Mouse (Mus musculus): ENCODE data around the gene Hmox1. TPM values are rescaled to one million over a fixed set of nuclear protein-coding genes. Genes with fewer than 3 reads are reported as not detected.
A peak's percentile ranks its signal among the peaks of the same experiment; 100 is the strongest.

Gene Hmox1
- polyA plus RNA-seq, 1 experiment from 2014 or later = 89.4 TPM

GRCm38 (mm10) chr8:75071627-75072346, 21.6 kb upstream of the Hmox1 start:
- in situ Hi-C loops (cut with MboI; ENCODE audit: low pct_unique_long_range_greater_than_20kb) = loop anchor here (5.0 kb wide), 1 partner anchor 36 kb away; the partner anchor contains the start of gene Mcm5
- POLR2A ChIA-PET = interaction anchor here (0.7 to 1.4 kb wide), 4 partner anchors 12 to 64 kb away, joined by 3 to 6 read pairs (median 4); partner anchors contain the start of gene Mcm5
- TF ChIP-seq CTCF (IDR thresholded peaks at IDR 0.05) = peak; percentile 87
- no peak for DNase-seq (ENCODE audit: low read depth, low spot score)
- no peaks in the 10 kb centered on the region for H3K27me3 ChIP-seq
- CTCF ChIA-PET = interaction anchor here (0.6 to 3.4 kb wide), 24 partner anchors 8 to 204 kb away, joined by 3 to 39 read pairs (median 6); partner anchors contain the start of genes Hmgxb4, Mcm5, Rasd2 and Tom1
- peak; percentile 77 for ATAC-seq

GRCm38 (mm10) chr8:75074876-75075275, 18.5 kb upstream of the Hmox1 start:
- in situ Hi-C loops (cut with MboI; ENCODE audit: low pct_unique_long_range_greater_than_20kb) = loop anchor here (5.0 kb wide), 1 partner anchor 32 kb away; the partner anchor contains the start of gene Mcm5
- ChIA-PET CTCF (interaction anchor here (1.4 to 2.3 kb wide), 6 partner anchors 8 to 34 kb away, joined by 4 to 9 read pairs (median 6); partner anchors contain the start of gene Mcm5), POLR2A (no interaction called here)
- ATAC-seq = no peak
- H3K27me3 ChIP-seq = no peaks in the 10 kb centered on the region
- TF ChIP-seq CTCF (IDR thresholded peaks at IDR 0.05) = no peak
- no peak for DNase-seq (ENCODE audit: low read depth, low spot score)

- H3K27me3 ChIP-seq = no peaks in the 10 kb centered on the region
- in situ Hi-C loops (cut with MboI; ENCODE audit: low pct_unique_long_range_greater_than_20kb) = no loop called here
- ATAC-seq (no peak), DNase-seq (ENCODE audit: low read depth, low spot score) (no peak)
- ChIA-PET CTCF (no interaction called here), POLR2A (no interaction called here)
- no peak for TF ChIP-seq CTCF (IDR thresholded peaks at IDR 0.05)
Observed at GRCm38 (mm10) chr8:75078215-75078614, 15.2 kb upstream of the Hmox1 start.

- CTCF ChIA-PET = no interaction called here
- DNase-seq (ENCODE audit: low read depth, low spot score) = no peak
- in situ Hi-C loops (cut with MboI; ENCODE audit: low pct_unique_long_range_greater_than_20kb) = no loop called here
- POLR2A ChIA-PET = no interaction called here
- no peak for TF ChIP-seq CTCF (IDR thresholded peaks at IDR 0.05)
- H3K27me3 ChIP-seq = no peaks in the 10 kb centered on the region
- ATAC-seq = no peak
Observed at GRCm38 (mm10) chr8:75078851-75079250, 14.6 kb upstream of the Hmox1 start.

GRCm38 (mm10) chr8:75081364-75082040, 11.9 kb upstream of the Hmox1 start:
- H3K27me3 ChIP-seq = no peaks in the 10 kb centered on the region
- in situ Hi-C loops (cut with MboI; ENCODE audit: low pct_unique_long_range_greater_than_20kb) = no loop called here
- TF ChIP-seq CTCF (IDR thresholded peaks at IDR 0.05) = no peak
- POLR2A ChIA-PET = interaction anchor here (0.7 kb wide), 1 partner anchor 60 kb away, joined by 3 read pairs; no protein-coding TSS in a partner anchor
- ATAC-seq = no peak
- no peak for DNase-seq (ENCODE audit: low read depth, low spot score)
- CTCF ChIA-PET = no interaction called here

GRCm38 (mm10) chr8:75082181-75082805, 11.1 kb upstream of the Hmox1 start:
- ATAC-seq (no peak), DNase-seq (ENCODE audit: low read depth, low spot score) (no peak)
- POLR2A ChIA-PET = interaction anchor here (0.7 kb wide), 1 partner anchor 61 kb away, joined by 3 read pairs; no protein-coding TSS in a partner anchor
- TF ChIP-seq CTCF (IDR thresholded peaks at IDR 0.05) = no peak
- CTCF ChIA-PET = interaction anchor here (1.3 to 1.8 kb wide), 2 partner anchors 9 to 27 kb away, joined by 4 to 9 read pairs; partner anchors contain the start of gene Mcm5
- in situ Hi-C loops (cut with MboI; ENCODE audit: low pct_unique_long_range_greater_than_20kb) = no loop called here
- no peaks in the 10 kb centered on the region for H3K27me3 ChIP-seq

GRCm38 (mm10) chr8:75083846-75084245, 9.6 kb upstream of the Hmox1 start:
- no peak for TF ChIP-seq CTCF (IDR thresholded peaks at IDR 0.05)
- POLR2A ChIA-PET = interaction anchor here (0.6 to 1.3 kb wide), 4 partner anchors 10 to 25 kb away, joined by 3 to 6 read pairs (median 4); partner anchors contain the start of gene Hmox1
- DNase-seq (ENCODE audit: low read depth, low spot score) (peak; percentile 91), ATAC-seq (peak; percentile 96)
- CTCF ChIA-PET = interaction anchor here (0.9 to 1.8 kb wide), 4 partner anchors 10 to 25 kb away, joined by 3 to 9 read pairs (median 4); partner anchors contain the start of gene Mcm5
- H3K27me3 ChIP-seq = no peaks in the 10 kb centered on the region
- in situ Hi-C loops (cut with MboI; ENCODE audit: low pct_unique_long_range_greater_than_20kb) = no loop called here

GRCm38 (mm10) chr8:75084382-75085064, 8.9 kb upstream of the Hmox1 start:
- TF ChIP-seq CTCF (IDR thresholded peaks at IDR 0.05) = no peak
- in situ Hi-C loops (cut with MboI; ENCODE audit: low pct_unique_long_range_greater_than_20kb) = no loop called here
- ATAC-seq (no peak), DNase-seq (ENCODE audit: low read depth, low spot score) (no peak)
- ChIA-PET POLR2A (interaction anchor here (0.6 to 1.3 kb wide), 4 partner anchors 9 to 23 kb away, joined by 3 to 6 read pairs (median 4); partner anchors contain the start of gene Hmox1), CTCF (interaction anchor here (0.7 kb wide), 1 partner anchor 935 kb away, joined by 3 read pairs; no protein-coding TSS in a partner anchor)
- H3K27me3 ChIP-seq = no peaks in the 10 kb centered on the region

GRCm38 (mm10) chr8:75086002-75086401, 7.4 kb upstream of the Hmox1 start:
- ATAC-seq (no peak), DNase-seq (ENCODE audit: low read depth, low spot score) (no peak)
- no peak for TF ChIP-seq CTCF (IDR thresholded peaks at IDR 0.05)
- ChIA-PET POLR2A (no interaction called here), CTCF (no interaction called here)
- no peaks in the 10 kb centered on the region for H3K27me3 ChIP-seq
- in situ Hi-C loops (cut with MboI; ENCODE audit: low pct_unique_long_range_greater_than_20kb) = no loop called here

GRCm38 (mm10) chr8:75087127-75087526, 6.3 kb upstream of the Hmox1 start:
- ChIA-PET POLR2A (no interaction called here), CTCF (no interaction called here)
- H3K27me3 ChIP-seq = no peaks in the 10 kb centered on the region
- no peak for ATAC-seq
- no peak for DNase-seq (ENCODE audit: low read depth, low spot score)
- TF ChIP-seq CTCF (IDR thresholded peaks at IDR 0.05) = no peak
- in situ Hi-C loops (cut with MboI; ENCODE audit: low pct_unique_long_range_greater_than_20kb) = no loop called here
